Mouse (Mus musculus) limb, embryonic 11.5 days (tissue): ENCODE measurements at regions not wholly inside any gene's neighbourhood (a gene's known extent, or its start where the extent isn't known, plus 50 kb on each side); places are given as distances from the start of the nearest gene placed in this dataset.
A peak's percentile ranks its signal among the peaks of the same experiment; 100 is the strongest.

Source experiments
- ATAC-seq: fragments of 200-750 bp; cut with Nextera tagmentation; 2 replicates; pipeline ENCODE4 v1.8.0; 2017; ENCODE audit warnings: low read depth; ENCODE audit not compliant: insufficient number of reproducible peaks, low FRiP score, low TSS enrichment
- DNase-seq: peaks from one replicate; pipeline ENCODE4 v3.0.0-alpha.2; 2015; ENCODE audit warnings: low spot score
- H3K27ac ChIP-seq: fragments of 300-500 bp; sonication (generic); replicated peaks from 2 replicates; pipeline ENCODE4 v1.5.1; 2014; ENCODE audit warnings: low read depth, mild to moderate bottlenecking, low read length
- H3K27me3 ChIP-seq: fragments of 300-500 bp; sonication (generic); 2 replicates; pipeline ENCODE4 v1.6.1; 2014; ENCODE audit warnings: mild to moderate bottlenecking, low read length, mixed read lengths; ENCODE audit not compliant: control insufficient read depth, insufficient read depth
- H3K36me3 ChIP-seq: fragments of 300-500 bp; sonication (generic); 2 replicates; pipeline ENCODE4 v1.6.1; 2014; ENCODE audit warnings: mild to moderate bottlenecking, low read length, moderate library complexity, mixed read lengths; ENCODE audit not compliant: control insufficient read depth, insufficient read depth
- H3K4me1 ChIP-seq: fragments of 300-500 bp; sonication (generic); 2 replicates; pipeline ENCODE4 v1.6.1; 2014; ENCODE audit warnings: low read length, mixed read lengths; ENCODE audit not compliant: control insufficient read depth, insufficient read depth
- H3K4me2 ChIP-seq: fragments of 300-500 bp; sonication (generic); 2 replicates; pipeline ENCODE4 v1.6.1; 2014; ENCODE audit warnings: low read depth, mild to moderate bottlenecking, moderate library complexity; ENCODE audit not compliant: severe bottlenecking
- H3K4me3 ChIP-seq: fragments of 300-500 bp; sonication (generic); 2 replicates; pipeline ENCODE4 v1.5.1; 2014; ENCODE audit warnings: low read depth, low read length
- H3K9ac ChIP-seq: fragments of 300-500 bp; sonication (generic); 2 replicates; pipeline ENCODE4 v1.6.1; 2014; ENCODE audit warnings: mild to moderate bottlenecking, low read length
- H3K9me3 ChIP-seq: fragments of 300-500 bp; sonication (generic); 2 replicates; pipeline ENCODE4 v1.6.1; 2016; ENCODE audit warnings: low read length; ENCODE audit not compliant: control insufficient read depth
- WGBS: fragments of 180-500 bp; shearing (Covaris S2); extraction: QIAGEN DNeasy Blood & Tissue Kit; methylation state at CpG from one replicate; pipeline ENCODE4 v1.1.7; 2014; 5-methylcytosine and 5-hydroxymethylcytosine counted together

GRCm38 (mm10) chr10:29693009-29693935 is 157.6 kb upstream of the Rspo3 start:
- Histone ChIP-seq H3K36me3 (no peaks in the 10 kb centered on the region), H3K4me1 (no peaks in the 10 kb centered on the region), H3K4me3 (no peak overlapping the region), H3K27ac (no peak overlapping the region), H3K4me2 (no peak overlapping the region), H3K9ac (no peak overlapping the region), H3K27me3 (no peaks in the 10 kb centered on the region), H3K9me3 (no peaks in the 10 kb centered on the region)
- ATAC-seq (no peak), DNase-seq (no peak)
- WGBS: 70% methylated on average over 15 of the region's 15 CpGs

- Histone ChIP-seq H3K9ac (no peak overlapping the region), H3K4me1 (no peaks in the 10 kb centered on the region), H3K9me3 (no peaks in the 10 kb centered on the region), H3K27me3 (no peaks in the 10 kb centered on the region), H3K4me3 (no peak overlapping the region), H3K27ac (no peak overlapping the region), H3K36me3 (no peaks in the 10 kb centered on the region), H3K4me2 (no peak overlapping the region)
- ATAC-seq: no peak
- WGBS: 87% methylated on average over 3 of the region's 3 CpGs
- no peak for DNase-seq
These were observed 153.9 kb upstream of the Rspo3 start for GRCm38 (mm10) chr10:29689529-29689928.

- no peaks in the 10 kb centered on the region for H3K27me3 ChIP-seq
- no peak overlapping the region for H3K9ac ChIP-seq
- no peaks in the 10 kb centered on the region for H3K4me1 ChIP-seq
- no peaks in the 10 kb centered on the region for H3K9me3 ChIP-seq
- ATAC-seq (no peak), DNase-seq (no peak)
- 60% methylated on average over 5 of the region's 5 CpGs for WGBS
- no peak overlapping the region for H3K27ac ChIP-seq
- no peak overlapping the region for H3K4me3 ChIP-seq
- no peak overlapping the region for H3K4me2 ChIP-seq
- no peaks in the 10 kb centered on the region for H3K36me3 ChIP-seq
These were observed 151.3 kb upstream of the Rspo3 start for GRCm38 (mm10) chr10:29686982-29687381.

GRCm38 (mm10) chr10:29674377-29674776 is 138.7 kb upstream of the Rspo3 start:
- WGBS: 78% methylated on average over 3 of the region's 3 CpGs
- Histone ChIP-seq H3K36me3 (no peaks in the 10 kb centered on the region), H3K4me3 (no peak overlapping the region), H3K4me2 (no peak overlapping the region), H3K9ac (no peak overlapping the region), H3K9me3 (no peaks in the 10 kb centered on the region), H3K27me3 (no peaks in the 10 kb centered on the region), H3K27ac (no peak overlapping the region), H3K4me1 (peaks cover 3% of the 10 kb centered on the region; the same call in 1 of the 2 replicates)
- DNase-seq (no peak), ATAC-seq (no peak)

GRCm38 (mm10) chr10:29661752-29662151 is 126.1 kb upstream of the Rspo3 start:
- 67% methylated on average over 1 of the region's 1 CpGs for WGBS
- Histone ChIP-seq H3K4me3 (no peak overlapping the region), H3K4me1 (no peaks in the 10 kb centered on the region), H3K9ac (no peak overlapping the region), H3K27me3 (no peaks in the 10 kb centered on the region), H3K4me2 (no peak overlapping the region), H3K9me3 (no peaks in the 10 kb centered on the region), H3K27ac (no peak overlapping the region), H3K36me3 (no peaks in the 10 kb centered on the region)
- ATAC-seq (no peak), DNase-seq (no peak)

- Histone ChIP-seq H3K9ac (no peak overlapping the region), H3K4me3 (no peak overlapping the region), H3K4me1 (no peaks in the 10 kb centered on the region), H3K27me3 (no peaks in the 10 kb centered on the region), H3K27ac (no peak overlapping the region), H3K9me3 (no peaks in the 10 kb centered on the region), H3K36me3 (no peaks in the 10 kb centered on the region), H3K4me2 (no peak overlapping the region)
- WGBS: 77% methylated on average over 1 of the region's 1 CpGs
- no peak for DNase-seq
- ATAC-seq: no peak
These were observed 104.6 kb upstream of the Rspo3 start for GRCm38 (mm10) chr10:29640249-29640648.

- ATAC-seq (no peak), DNase-seq (peak; percentile 26)
- Histone ChIP-seq H3K9me3 (no peaks in the 10 kb centered on the region), H3K9ac (no peak overlapping the region), H3K4me3 (no peak overlapping the region), H3K4me2 (no peak overlapping the region), H3K36me3 (no peaks in the 10 kb centered on the region), H3K27ac (no peak overlapping the region), H3K27me3 (no peaks in the 10 kb centered on the region), H3K4me1 (no peaks in the 10 kb centered on the region)
- WGBS: 20% methylated on average over 5 of the region's 5 CpGs
These were observed 100.2 kb upstream of the Rspo3 start for GRCm38 (mm10) chr10:29635828-29636227.

GRCm38 (mm10) chr10:29595455-29595854 is 59.8 kb upstream of the Rspo3 start:
- Histone ChIP-seq H3K4me3 (no peak overlapping the region), H3K36me3 (no peaks in the 10 kb centered on the region), H3K27ac (no peak overlapping the region), H3K4me1 (no peaks in the 10 kb centered on the region), H3K27me3 (no peaks in the 10 kb centered on the region), H3K9me3 (no peaks in the 10 kb centered on the region), H3K4me2 (no peak overlapping the region), H3K9ac (no peak overlapping the region)
- DNase-seq: no peak
- WGBS: 31% methylated on average over 4 of the region's 4 CpGs
- ATAC-seq: no peak
